Mouse (Mus musculus): Measurements from ENCODE around the gene Gm3448.
"Not testable (repeated sequence)": the region's sequence is repeated elsewhere in the genome, so short reads cannot be mapped to it uniquely, and the experiment has no call there.

Gm3448 gene

GRCm38 (mm10) chr17:15025513-15025912 is 15.8 kb downstream of the Gm3448 start:
- not testable (repeated sequence) for DNase-seq

- DNase-seq: not testable (repeated sequence)
These were observed 16.7 kb downstream of the Gm3448 start for GRCm38 (mm10) chr17:15024502-15025193.

GRCm38 (mm10) chr17:15023878-15024492 is 17.4 kb downstream of the Gm3448 start:
- DNase-seq: not testable (repeated sequence)

GRCm38 (mm10) chr17:15021503-15022220 is 19.7 kb downstream of the Gm3448 start:
- peak; percentile 28 for DNase-seq

GRCm38 (mm10) chr17:15009706-15010413 is 31.5 kb downstream of the Gm3448 start, which contains the start of gene Gm3435:
Gene Gm3435 (plus strand): TSS chr17:15010176.
- not testable (repeated sequence) for DNase-seq

- DNase-seq: not testable (repeated sequence)
These were observed 32.2 kb downstream of the Gm3448 start for GRCm38 (mm10) chr17:15009088-15009487.

GRCm38 (mm10) chr17:15000047-15000446 is 41.3 kb downstream of the Gm3448 start:
- not testable (repeated sequence) for DNase-seq

GRCm38 (mm10) chr17:14994140-14994539 is 47.2 kb downstream of the Gm3448 start:
- not testable (repeated sequence) for DNase-seq

- DNase-seq: not testable (repeated sequence)
These were observed 48.1 kb downstream of the Gm3448 start for GRCm38 (mm10) chr17:14993139-14993832.

- not testable (repeated sequence) for DNase-seq
These were observed 48.7 kb downstream of the Gm3448 start for GRCm38 (mm10) chr17:14992522-14993138.

GRCm38 (mm10) chr17:14990116-14990702 is 51.1 kb downstream of the Gm3448 start:
- not testable (repeated sequence) for DNase-seq

GRCm38 (mm10) chr17:14978362-14979038 is 62.8 kb downstream of the Gm3448 start, which contains the start of the genes 9030025P20Rik and Gm3417:
Gene 9030025P20Rik (plus strand): TSS chr17:14978468.
Gene Gm3417 (minus strand): TSS chr17:14978790.
- not testable (repeated sequence) for DNase-seq

- not testable (repeated sequence) for DNase-seq
These were observed 63.5 kb downstream of the Gm3448 start for GRCm38 (mm10) chr17:14977718-14978361.

GRCm38 (mm10) chr17:14968373-14968913 is 72.9 kb downstream of the Gm3448 start:
- DNase-seq: not testable (repeated sequence)

GRCm38 (mm10) chr17:14961557-14962154 is 79.7 kb downstream of the Gm3448 start:
- DNase-seq: not testable (repeated sequence)

- DNase-seq: peak; percentile 55
These were observed 80.3 kb downstream of the Gm3448 start, which contains the start of gene Phf10 for GRCm38 (mm10) chr17:14960951-14961556. Gene Phf10 (minus strand): TSS chr17:14961273.

GRCm38 (mm10) chr17:14960520-14960919 is 80.8 kb downstream of the Gm3448 start:
- DNase-seq: peak; percentile 63

GRCm38 (mm10) chr17:14959979-14960378 is 81.4 kb downstream of the Gm3448 start:
- DNase-seq: no peak
